Mouse (Mus musculus) midbrain, embryonic 14.5 days (tissue): Measurements from ENCODE around the gene Id2. TPM values are rescaled to one million over a fixed set of nuclear protein-coding genes. Genes with fewer than 3 reads are reported as not detected.

Source experiments
- ATAC-seq: fragments of 200-750 bp; cut with Nextera tagmentation; 2 replicates; pipeline ENCODE4 v1.8.0; 2017; ENCODE audit warnings: moderate number of reproducible peaks, moderate library complexity; ENCODE audit not compliant: low FRiP score, low TSS enrichment
- DNase-seq: peaks from one replicate; pipeline ENCODE4 v3.0.0-alpha.2; 2015
- H3K27ac ChIP-seq: fragments of 300-500 bp; sonication (generic); replicated peaks from 2 replicates; pipeline ENCODE4 v1.5.1; 2014; ENCODE audit warnings: mild to moderate bottlenecking, low read depth, low read length, moderate library complexity
- H3K27me3 ChIP-seq: fragments of 300-500 bp; sonication (generic); 2 replicates; pipeline ENCODE4 v1.6.1; 2014; ENCODE audit warnings: low read length, control low read depth, mixed read lengths; ENCODE audit not compliant: control insufficient read depth, insufficient read depth
- H3K36me3 ChIP-seq: fragments of 300-500 bp; sonication (generic); 2 replicates; pipeline ENCODE4 v1.6.1; 2014; ENCODE audit warnings: low read length, control low read depth; ENCODE audit not compliant: control insufficient read depth, insufficient read depth
- H3K4me1 ChIP-seq: fragments of 300-500 bp; sonication (generic); 2 replicates; pipeline ENCODE4 v1.6.1; 2014; ENCODE audit warnings: mild to moderate bottlenecking, antibody characterized with exemption, low read length, control low read depth; ENCODE audit not compliant: control insufficient read depth, insufficient read depth
- H3K4me2 ChIP-seq: fragments of 300-500 bp; sonication (generic); 2 replicates; pipeline ENCODE4 v1.6.1; 2014; ENCODE audit warnings: mild to moderate bottlenecking, low read length, moderate library complexity
- H3K4me3 ChIP-seq: fragments of 300-500 bp; sonication (generic); replicated peaks from 2 replicates; pipeline ENCODE4 v1.5.1; 2014; ENCODE audit warnings: low read depth, low read length
- H3K9ac ChIP-seq: fragments of 300-500 bp; sonication (generic); replicated peaks from 2 replicates; pipeline ENCODE4 v1.6.1; 2014; ENCODE audit warnings: mild to moderate bottlenecking, low read length, moderate library complexity
- H3K9me3 ChIP-seq: fragments of 300-500 bp; sonication (generic); 2 replicates; pipeline ENCODE4 v1.6.1; 2016; ENCODE audit warnings: low read length, control low read depth, mixed read lengths; ENCODE audit not compliant: control insufficient read depth
- WGBS: fragments of 180-500 bp; shearing (Covaris S2); extraction: QIAGEN DNeasy Blood & Tissue Kit; methylation state at CpG from one replicate; pipeline ENCODE4 v1.1.7; 2014; 5-methylcytosine and 5-hydroxymethylcytosine counted together
- polyA plus RNA-seq: library from polyadenylated mRNA; unstranded; fragments of >200 nt; fragmentation: Nextera tagmentation; extraction: Ambion mirVana; gene quantifications from 2 replicates; pipeline ENCODE4 v1.2.1, GENCODE M21; 2014

The Id2 gene
- polyA plus RNA-seq, 1 experiment from 2014 or later: 257 TPM

- ATAC-seq (no peak), DNase-seq (no peak)
- H3K4me1 ChIP-seq: peaks cover 4% of the 10 kb centered on the region; the same call in 1 of the 2 replicates
- H3K27me3 ChIP-seq: no peaks in the 10 kb centered on the region
- no peak overlapping the region for H3K27ac ChIP-seq
- H3K9ac ChIP-seq: no peak overlapping the region
- H3K4me2 ChIP-seq: no peak overlapping the region
- H3K36me3 ChIP-seq: no peaks in the 10 kb centered on the region
- H3K9me3 ChIP-seq: no peaks in the 10 kb centered on the region
- H3K4me3 ChIP-seq: no peak overlapping the region
- 71% methylated on average over 1 of the region's 1 CpGs for WGBS
These were observed 17.5 kb upstream of the Id2 start for GRCm38 (mm10) chr12:25114426-25114825.

DNA sequence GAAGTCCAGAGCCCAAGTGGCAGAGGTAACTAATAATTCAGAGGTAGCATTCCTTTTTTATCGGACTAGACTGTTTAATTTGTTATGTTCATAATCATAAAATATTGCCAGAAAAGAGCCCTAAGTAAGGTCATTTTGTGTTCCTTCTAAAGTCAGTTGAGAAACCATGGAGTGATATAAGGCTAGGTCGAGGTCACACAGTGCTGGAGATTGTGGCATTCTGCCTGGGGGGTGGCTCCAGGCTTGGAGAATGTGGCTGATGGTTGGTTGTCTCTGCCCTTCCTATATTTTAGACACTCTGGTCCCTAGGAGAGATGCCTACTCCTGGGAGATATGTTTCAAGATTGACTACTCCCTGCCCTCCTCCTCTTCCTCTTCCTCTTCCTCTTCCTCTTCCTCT, 16.4 kb upstream of the Id2 start:
- 89% methylated on average over 2 of the region's 2 CpGs for WGBS
- H3K4me2 ChIP-seq: no peak overlapping the region
- no peaks in the 10 kb centered on the region for H3K9me3 ChIP-seq
- no peaks in the 10 kb centered on the region for H3K4me1 ChIP-seq
- DNase-seq (no peak), ATAC-seq (no peak)
- H3K9ac ChIP-seq: no peak overlapping the region
- no peak overlapping the region for H3K27ac ChIP-seq
- no peaks in the 10 kb centered on the region for H3K36me3 ChIP-seq
- no peaks in the 10 kb centered on the region for H3K27me3 ChIP-seq
- H3K4me3 ChIP-seq: no peak overlapping the region

DNA sequence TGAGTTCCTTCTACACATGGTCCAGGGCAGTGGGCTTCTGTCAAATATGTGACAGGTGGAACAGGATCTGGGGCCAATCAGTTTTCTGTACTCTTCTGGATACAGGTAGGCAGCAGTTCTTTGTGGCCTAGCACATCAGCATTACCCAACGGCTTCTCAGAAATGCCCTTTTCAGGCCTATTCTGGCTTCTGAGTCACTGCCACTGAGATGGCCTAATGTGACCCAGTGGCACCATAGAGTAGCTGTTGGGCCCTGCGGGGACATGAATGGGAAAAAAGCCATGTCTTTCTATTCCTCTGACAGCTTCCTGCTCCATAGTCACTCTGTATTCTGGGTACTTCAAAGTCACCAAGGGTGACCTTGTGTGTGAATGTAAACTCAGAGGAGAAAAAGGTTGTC, 15.9 kb upstream of the Id2 start:
- Histone ChIP-seq H3K4me3 (no peak overlapping the region), H3K27me3 (no peaks in the 10 kb centered on the region), H3K4me2 (no peak overlapping the region), H3K9me3 (no peaks in the 10 kb centered on the region), H3K9ac (no peak overlapping the region), H3K4me1 (no peaks in the 10 kb centered on the region), H3K36me3 (no peaks in the 10 kb centered on the region), H3K27ac (no peak overlapping the region)
- DNase-seq (no peak), ATAC-seq (no peak)
- 97% methylated on average over 2 of the region's 2 CpGs for WGBS

DNA sequence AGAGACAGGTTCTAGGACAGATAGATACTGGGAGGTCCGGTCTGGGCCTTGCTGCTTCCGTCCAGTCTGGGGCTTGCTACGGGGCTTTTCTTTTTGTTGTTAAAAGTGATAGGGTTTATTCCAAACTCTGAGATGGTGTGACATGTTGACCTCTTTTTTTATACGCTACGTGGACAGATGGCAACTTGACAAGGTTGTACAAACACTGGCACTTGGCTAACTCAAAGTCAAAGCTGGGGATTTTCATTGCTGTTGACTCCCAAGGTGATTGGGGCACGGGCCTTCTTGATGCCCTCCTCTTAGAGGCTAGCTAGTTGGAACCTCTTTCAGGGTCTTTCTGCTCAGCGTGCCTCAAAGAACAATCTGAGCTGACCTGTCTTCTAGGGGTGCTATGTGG, 13.7 kb upstream of the Id2 start:
- 86% methylated on average over 7 of the region's 7 CpGs for WGBS

GRCm38 (mm10) chr12:25109971-25110681, 13.2 kb upstream of the Id2 start:
- WGBS: 78% methylated on average over 7 of the region's 7 CpGs
- DNase-seq (no peak), ATAC-seq (no peak)
- Histone ChIP-seq H3K27me3 (no peaks in the 10 kb centered on the region), H3K4me1 (no peaks in the 10 kb centered on the region), H3K4me3 (no peak overlapping the region), H3K36me3 (no peaks in the 10 kb centered on the region), H3K9ac (no peak overlapping the region), H3K4me2 (no peak overlapping the region), H3K27ac (no peak overlapping the region), H3K9me3 (no peaks in the 10 kb centered on the region)

More for the DNA sequence above, 13.7 kb upstream of the Id2 start:
- Histone ChIP-seq H3K4me1 (no peaks in the 10 kb centered on the region), H3K9me3 (no peaks in the 10 kb centered on the region), H3K36me3 (no peaks in the 10 kb centered on the region), H3K9ac (no peak overlapping the region), H3K27ac (no peak overlapping the region), H3K4me3 (no peak overlapping the region), H3K27me3 (no peaks in the 10 kb centered on the region), H3K4me2 (no peak overlapping the region)
- ATAC-seq: no peak
- DNase-seq: no peak

DNA sequence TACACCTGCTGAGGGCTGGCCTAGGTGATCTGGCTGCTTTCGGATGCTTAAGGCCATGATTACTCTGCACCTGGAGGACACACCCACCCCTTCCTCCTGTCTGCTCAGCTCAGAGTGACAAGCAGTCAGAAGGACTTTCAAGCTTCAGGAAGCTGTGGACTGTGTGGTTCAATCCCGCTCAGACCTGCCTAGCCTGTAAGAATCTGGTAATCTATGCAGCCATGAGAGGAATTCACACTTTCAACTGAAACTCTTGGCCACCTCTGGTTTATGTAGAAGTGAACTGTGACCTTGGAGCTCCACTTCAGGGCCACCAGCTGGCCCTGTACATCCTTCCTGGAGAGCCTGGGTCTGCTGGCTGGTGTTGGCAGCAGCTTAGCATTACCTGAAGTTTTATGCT, 11.9 kb upstream of the Id2 start:
- no peak for ATAC-seq
- H3K27me3 ChIP-seq: no peaks in the 10 kb centered on the region
- 85% methylated on average over 2 of the region's 2 CpGs for WGBS
- H3K4me3 ChIP-seq: no peak overlapping the region
- H3K36me3 ChIP-seq: no peaks in the 10 kb centered on the region
- H3K9ac ChIP-seq: no peak overlapping the region
- no peaks in the 10 kb centered on the region for H3K9me3 ChIP-seq
- no peaks in the 10 kb centered on the region for H3K4me1 ChIP-seq
- no peak overlapping the region for H3K27ac ChIP-seq
- no peak overlapping the region for H3K4me2 ChIP-seq
- DNase-seq: no peak

DNA sequence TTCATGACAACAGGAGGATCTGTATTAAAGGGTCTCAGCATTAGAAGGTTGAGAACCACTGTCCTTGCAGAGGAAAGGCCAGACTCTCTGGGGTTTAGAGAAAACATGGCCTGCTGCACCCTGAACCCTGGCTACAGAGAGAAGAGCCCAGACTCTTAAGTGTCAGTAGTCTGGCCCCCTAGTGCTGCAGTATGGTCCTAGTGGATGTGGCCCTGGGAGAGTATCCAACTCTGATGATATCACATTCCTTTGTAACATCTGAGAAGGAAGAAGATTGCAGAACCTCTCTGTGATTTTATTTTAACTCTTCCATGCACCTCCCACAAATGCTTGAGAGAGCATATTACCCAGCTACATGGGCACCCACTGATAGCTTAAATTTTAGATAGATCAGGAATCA, 7.6 kb upstream of the Id2 start:
- H3K4me2 ChIP-seq: no peak overlapping the region
- H3K9me3 ChIP-seq: no peaks in the 10 kb centered on the region
- ATAC-seq: no peak
- no peak overlapping the region for H3K4me3 ChIP-seq
- no peak overlapping the region for H3K9ac ChIP-seq
- H3K27me3 ChIP-seq: no peaks in the 10 kb centered on the region; the same call in 1 of the 2 replicates
- H3K27ac ChIP-seq: no peak overlapping the region
- no peaks in the 10 kb centered on the region for H3K36me3 ChIP-seq
- no peak for DNase-seq
- H3K4me1 ChIP-seq: peaks cover 14% of the 10 kb centered on the region

GRCm38 (mm10) chr12:25103911-25104310, 7.0 kb upstream of the Id2 start:
- no peaks in the 10 kb centered on the region; the same call in 1 of the 2 replicates for H3K27me3 ChIP-seq
- H3K27ac ChIP-seq: no peak overlapping the region
- 84% methylated on average over 6 of the region's 6 CpGs for WGBS
- no peak overlapping the region for H3K4me2 ChIP-seq
- DNase-seq (no peak), ATAC-seq (no peak)
- H3K36me3 ChIP-seq: no peaks in the 10 kb centered on the region
- H3K9ac ChIP-seq: no peak overlapping the region
- no peak overlapping the region for H3K4me3 ChIP-seq
- no peaks in the 10 kb centered on the region for H3K9me3 ChIP-seq
- H3K4me1 ChIP-seq: peaks cover 17% of the 10 kb centered on the region

DNA sequence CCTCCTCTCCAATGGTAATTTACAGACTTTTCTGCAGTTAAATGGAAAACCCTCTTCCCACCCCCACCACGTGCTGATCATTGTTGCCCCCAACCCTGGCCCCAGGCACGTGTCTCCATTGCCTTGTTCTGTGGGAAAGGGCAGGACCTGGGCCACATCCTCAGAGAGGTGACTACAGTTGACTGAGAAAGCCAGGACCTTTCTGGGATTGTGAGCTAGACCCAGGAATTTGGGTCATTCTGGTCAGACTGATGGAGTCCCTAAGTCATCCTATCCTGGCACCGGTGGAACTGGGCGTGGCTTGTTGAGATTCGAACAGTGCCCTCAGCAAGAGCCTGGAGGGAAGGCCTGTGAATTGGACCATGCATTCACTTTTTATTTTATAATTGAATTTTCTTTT, 4.4 kb upstream of the Id2 start:
- no peak overlapping the region for H3K9ac ChIP-seq
- DNase-seq (no peak), ATAC-seq (no peak)
- H3K27me3 ChIP-seq: no peaks in the 10 kb centered on the region; the same call in 1 of the 2 replicates
- WGBS: 16% methylated on average over 5 of the region's 5 CpGs
- no peak overlapping the region for H3K4me3 ChIP-seq
- H3K4me2 ChIP-seq: peak overlapping the region; percentile 97
- H3K9me3 ChIP-seq: no peaks in the 10 kb centered on the region
- peaks cover 36% of the 10 kb centered on the region for H3K4me1 ChIP-seq
- H3K36me3 ChIP-seq: no peaks in the 10 kb centered on the region
- 0 out of 2 replicates have a peak overlapping the region, but pooled peaks have one; percentile 95 for H3K27ac ChIP-seq
